Mouse (Mus musculus) heart, adult 2 months (tissue): ENCODE measurements around the gene Mfsd10.

Experiments
- CTCF ChIP-seq: fragments of 200-600 bp; IDR thresholded peaks from 2 replicates; pipeline ENCODE4 v1.8.1; 2022; ENCODE audit warnings: antibody characterized with exemption, mild to moderate bottlenecking, moderate library complexity
- POLR2A ChIP-seq: fragments of 200-500 bp; IDR thresholded peaks from 2 replicates; pipeline ENCODE4 v1.6.1; 2011; ENCODE audit warnings: mild to moderate bottlenecking, low read depth, low read length, control low read depth; ENCODE audit not compliant: insufficient read depth

DNA sequence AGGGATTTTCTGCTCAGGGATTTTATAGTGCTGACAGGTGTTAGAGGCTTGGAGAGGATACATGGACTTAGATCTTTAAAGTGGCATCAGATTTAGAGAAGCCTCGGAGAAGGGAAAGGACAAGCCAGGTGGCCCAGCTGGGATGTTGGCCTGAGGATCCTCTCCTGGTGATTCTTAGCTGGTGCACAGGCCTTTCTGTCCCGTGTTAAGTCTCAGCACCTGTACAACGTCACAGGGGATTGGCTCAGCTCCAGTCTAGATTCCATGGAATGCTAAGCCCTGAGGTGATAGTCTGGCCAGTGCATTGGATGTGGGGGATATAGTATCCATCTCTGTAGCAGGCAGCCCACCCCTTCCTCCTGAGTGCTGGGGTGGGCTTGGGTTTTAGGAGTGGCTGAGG lies 28.8 kb downstream of the Mfsd10 start:
- TF ChIP-seq POLR2A (no peak), CTCF (no peak)
